Mouse (Mus musculus) erythroblast, embryonic 14.5 days (primary cell): ENCODE measurements around the gene Thumpd1.

Experiments
- GATA1 ChIP-seq: IDR thresholded peaks from 2 replicates; pipeline ENCODE4 v1.6.1; 2012; ENCODE audit warnings: low read length, inconsistent platforms, mixed read lengths
- TAL1 ChIP-seq: IDR thresholded peaks from 3 replicates; pipeline ENCODE4 v1.6.1; 2012; ENCODE audit warnings: low read length, inconsistent platforms, mixed read lengths

- no peak for TF ChIP-seq TAL1
- no peak for TF ChIP-seq GATA1
These were observed 25.7 kb downstream of the Thumpd1 start for GRCm38 (mm10) chr7:119694926-119695325.
